Mouse (Mus musculus): ENCODE results near the gene Eef1a2. TPM values are rescaled to one million over a fixed set of nuclear protein-coding genes. Genes with fewer than 3 reads are reported as not detected.
"Not testable (repeated sequence)": the region's sequence is repeated elsewhere in the genome, so short reads cannot be mapped to it uniquely, and the experiment has no call there.

Gene Eef1a2
- total RNA-seq (2021) = 1,000 to 10,000 TPM; 1,080 to 1,201 TPM

DNA sequence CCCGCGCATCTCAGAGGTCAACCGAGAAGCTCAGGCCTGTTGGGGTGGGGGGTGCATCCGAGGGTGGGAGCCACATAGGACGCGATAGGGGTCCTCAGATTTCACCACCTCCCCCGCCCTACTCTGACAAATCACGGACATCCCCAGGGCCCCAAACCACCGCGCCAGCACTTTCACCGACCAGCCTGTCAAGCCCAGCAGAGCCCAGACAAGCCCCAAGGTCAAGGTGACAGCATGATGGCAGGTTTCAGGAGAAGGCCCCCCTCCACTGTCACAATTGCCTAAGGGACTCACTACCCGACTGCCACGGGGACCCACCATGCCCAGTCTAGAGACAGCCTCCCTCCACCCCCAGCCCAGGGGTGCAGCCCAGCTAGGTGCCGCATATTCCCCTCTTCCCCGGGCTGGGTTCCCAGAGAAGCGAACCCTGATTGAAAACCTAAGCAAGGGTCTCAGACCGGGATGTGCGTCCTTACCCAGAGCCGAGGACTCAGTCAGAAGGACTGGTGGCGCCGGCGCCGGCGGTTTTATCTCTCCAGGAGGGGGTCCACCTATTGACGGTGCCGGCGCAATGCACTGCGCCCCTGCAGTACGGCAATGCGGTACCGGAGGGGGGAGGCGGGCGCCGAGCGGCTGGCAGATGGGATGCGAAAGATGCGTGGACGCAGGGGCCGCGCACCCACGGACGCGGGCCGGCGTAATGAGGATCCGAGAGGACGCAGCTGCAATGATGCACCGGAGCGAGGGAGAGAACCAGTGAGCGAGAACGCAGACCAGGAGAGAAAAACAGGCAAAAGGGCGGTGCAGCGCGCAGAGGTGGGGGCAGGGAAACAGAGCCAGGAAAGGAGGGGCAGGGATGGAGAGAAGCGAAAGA lies at the start of gene Eef1a2:
Gene Eef1a2, minus strand, starts transcription at position 767 of the 874 bp plus-strand sequence.
- DNase-seq (ENCODE audit: extremely low spot score in 1 of 2, low spot score in 1 of 2) = peak; percentile 68 to 84

- DNase-seq (ENCODE audit: extremely low spot score in 1 of 2, low spot score in 1 of 2) = no peak
These were observed 49.3 kb upstream of the Eef1a2 start for GRCm38 (mm10) chr2:181206118-181206517.

- no peak for DNase-seq (ENCODE audit: extremely low spot score in 1 of 2, low spot score in 1 of 2)
These were observed 48.9 kb upstream of the Eef1a2 start for GRCm38 (mm10) chr2:181205678-181206077.

DNA sequence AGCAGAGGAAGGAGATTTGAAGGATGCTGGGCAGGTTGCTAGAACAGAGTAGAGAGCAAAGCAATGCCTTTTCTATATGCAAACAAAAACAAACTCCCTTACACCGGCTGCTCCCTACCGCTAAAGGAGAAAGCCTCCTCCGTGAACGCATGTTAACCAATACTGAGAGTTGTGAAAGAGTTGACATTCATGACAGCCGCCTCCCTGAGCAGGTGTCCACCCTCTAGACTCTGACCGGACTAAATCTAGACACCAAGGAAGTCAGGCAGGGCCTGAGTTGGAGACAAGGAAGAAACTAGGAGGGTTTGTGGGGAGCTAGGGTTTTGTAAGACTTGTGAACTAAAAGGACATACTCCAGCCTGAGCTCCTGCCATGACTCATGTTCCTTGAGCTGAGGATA lies 46.1 kb upstream of the Eef1a2 start:
- no peak for DNase-seq (ENCODE audit: extremely low spot score in 1 of 2, low spot score in 1 of 2)

DNA sequence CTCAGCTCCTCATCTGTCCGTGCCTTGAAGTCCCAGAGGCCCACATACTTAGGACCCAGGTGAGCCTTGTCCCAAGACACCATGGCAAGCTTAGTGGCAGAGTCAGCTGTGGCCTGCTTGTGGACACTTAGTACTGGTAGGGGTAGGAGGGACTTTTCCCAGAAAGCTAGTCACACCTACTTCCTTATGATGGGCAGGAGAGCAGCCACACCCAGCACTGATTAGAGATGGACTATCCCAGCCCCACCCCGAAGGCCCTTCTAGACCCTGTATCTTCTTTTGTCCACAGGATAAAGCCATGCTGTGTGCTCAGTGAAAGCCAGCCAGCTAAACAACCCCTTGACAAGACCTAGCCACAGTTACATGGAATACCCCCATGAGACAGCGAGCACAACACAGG lies 45.6 kb upstream of the Eef1a2 start, which contains the start of gene Ptk6:
Gene Ptk6, minus strand, starts transcription at position 368 of the 400 bp plus-strand sequence.
- no peak for DNase-seq (ENCODE audit: extremely low spot score in 1 of 2, low spot score in 1 of 2)

- no peak for DNase-seq (ENCODE audit: extremely low spot score in 1 of 2, low spot score in 1 of 2)
These were observed 44.8 kb upstream of the Eef1a2 start for GRCm38 (mm10) chr2:181201606-181202005.

GRCm38 (mm10) chr2:181196628-181197300 lies 40.0 kb upstream of the Eef1a2 start:
- DNase-seq (ENCODE audit: extremely low spot score in 1 of 2, low spot score in 1 of 2) = no peak

DNA sequence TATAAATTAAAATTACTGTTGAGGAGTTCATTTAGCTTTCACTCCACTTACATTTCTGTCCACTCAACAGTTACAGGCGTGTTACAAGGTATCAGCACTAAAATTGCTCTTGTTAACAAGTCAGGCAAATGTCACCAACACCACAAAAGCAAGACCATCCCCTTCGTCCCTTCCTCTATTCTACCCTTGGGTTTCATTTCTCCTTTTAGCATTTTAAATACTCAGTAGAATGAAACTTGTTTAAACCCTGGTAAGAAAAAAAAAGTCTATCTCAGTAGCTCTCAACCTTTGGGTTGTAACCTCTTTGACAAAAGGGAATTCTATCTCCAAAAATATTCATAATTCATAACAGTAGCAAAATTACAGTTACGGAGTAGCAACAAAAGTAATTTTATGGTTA lies 36.2 kb upstream of the Eef1a2 start:
- no peak for DNase-seq (ENCODE audit: extremely low spot score in 1 of 2, low spot score in 1 of 2)

GRCm38 (mm10) chr2:181191936-181192335 lies 35.1 kb upstream of the Eef1a2 start:
- no peak for DNase-seq (ENCODE audit: extremely low spot score in 1 of 2, low spot score in 1 of 2)

DNA sequence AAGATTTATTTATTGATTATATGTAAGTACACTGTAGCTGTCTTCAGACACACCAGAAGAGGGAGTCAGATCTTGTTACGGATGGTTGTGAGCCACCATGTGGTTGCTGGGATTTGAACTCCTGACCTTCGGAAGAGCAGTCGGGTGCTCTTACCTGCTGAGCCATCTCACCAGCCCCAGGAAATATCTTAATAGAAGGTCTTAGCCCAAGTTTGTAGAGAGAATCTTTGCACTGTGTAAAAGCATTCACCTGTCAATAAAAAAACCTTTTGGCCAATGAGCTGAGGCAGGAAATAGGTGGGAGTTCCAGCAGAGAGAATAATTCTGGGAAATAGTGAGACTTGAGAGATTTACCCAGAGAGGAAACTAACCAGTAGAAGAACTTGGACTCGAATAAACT lies 34.6 kb upstream of the Eef1a2 start:
- not testable (repeated sequence) for DNase-seq (ENCODE audit: extremely low spot score in 1 of 2, low spot score in 1 of 2)

GRCm38 (mm10) chr2:181189321-181189720 lies 32.5 kb upstream of the Eef1a2 start:
- no peak for DNase-seq (ENCODE audit: extremely low spot score in 1 of 2, low spot score in 1 of 2)

- no peak for DNase-seq (ENCODE audit: extremely low spot score in 1 of 2, low spot score in 1 of 2)
These were observed 31.9 kb upstream of the Eef1a2 start for GRCm38 (mm10) chr2:181188681-181189080.

GRCm38 (mm10) chr2:181187121-181188000 lies 30.5 kb upstream of the Eef1a2 start, which contains the start of gene Ppdpf:
Gene Ppdpf, plus strand, starts transcription at chr2:181187247.
- DNase-seq (ENCODE audit: extremely low spot score in 1 of 2, low spot score in 1 of 2) = peak; percentile 77 to 87

DNA sequence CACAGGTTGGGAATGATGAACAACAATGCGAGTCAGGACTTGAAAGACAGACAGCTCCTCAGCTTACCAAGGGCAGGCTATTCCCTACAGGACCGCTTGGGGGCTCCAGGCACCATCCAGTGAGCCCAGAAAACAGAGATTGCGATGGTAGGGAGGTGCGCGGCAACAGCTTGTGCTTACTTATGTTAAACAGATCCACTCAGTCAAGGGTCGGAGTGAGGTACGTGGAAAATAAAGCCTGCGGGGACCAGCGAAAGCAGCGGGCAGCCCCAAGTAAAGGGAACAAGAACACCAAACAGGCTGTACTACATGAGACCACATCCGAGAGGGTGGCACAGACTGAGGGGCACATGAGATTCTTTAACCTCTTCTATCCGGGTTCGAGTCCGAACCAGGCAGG lies 29.8 kb upstream of the Eef1a2 start:
- peak; percentile 74 to 87 for DNase-seq (ENCODE audit: extremely low spot score in 1 of 2, low spot score in 1 of 2)

GRCm38 (mm10) chr2:181180898-181181297 lies 24.1 kb upstream of the Eef1a2 start:
- no peak for DNase-seq (ENCODE audit: extremely low spot score in 1 of 2, low spot score in 1 of 2)

- DNase-seq (ENCODE audit: extremely low spot score in 1 of 2, low spot score in 1 of 2) = no peak
These were observed 21.7 kb upstream of the Eef1a2 start for GRCm38 (mm10) chr2:181178471-181178870.

DNA sequence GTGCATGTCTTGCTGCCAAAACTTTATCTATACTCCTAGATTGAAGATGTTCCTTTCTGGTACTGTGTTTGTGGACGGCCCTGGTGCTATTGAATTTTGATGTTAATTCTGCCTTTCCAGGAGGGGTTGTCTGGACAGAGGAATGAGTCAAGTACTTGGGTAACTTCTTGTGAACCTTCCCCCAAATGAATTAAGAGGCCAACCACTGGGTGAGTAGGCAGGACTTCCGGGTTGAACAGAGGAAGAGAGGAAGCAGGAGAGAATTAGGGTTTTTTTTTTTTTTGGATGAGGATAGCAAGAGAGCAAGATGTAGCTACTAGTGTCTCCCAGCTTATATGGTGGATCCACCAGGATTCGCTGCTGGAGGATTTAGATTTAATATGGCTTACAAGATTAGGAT lies 21.2 kb upstream of the Eef1a2 start:
- DNase-seq (ENCODE audit: extremely low spot score in 1 of 2, low spot score in 1 of 2) = no peak

GRCm38 (mm10) chr2:181174646-181175045 lies 17.8 kb upstream of the Eef1a2 start:
- no peak for DNase-seq (ENCODE audit: extremely low spot score in 1 of 2, low spot score in 1 of 2)

- no peak for DNase-seq (ENCODE audit: extremely low spot score in 1 of 2, low spot score in 1 of 2)
These were observed 9.7 kb upstream of the Eef1a2 start for GRCm38 (mm10) chr2:181166469-181166868.

DNA sequence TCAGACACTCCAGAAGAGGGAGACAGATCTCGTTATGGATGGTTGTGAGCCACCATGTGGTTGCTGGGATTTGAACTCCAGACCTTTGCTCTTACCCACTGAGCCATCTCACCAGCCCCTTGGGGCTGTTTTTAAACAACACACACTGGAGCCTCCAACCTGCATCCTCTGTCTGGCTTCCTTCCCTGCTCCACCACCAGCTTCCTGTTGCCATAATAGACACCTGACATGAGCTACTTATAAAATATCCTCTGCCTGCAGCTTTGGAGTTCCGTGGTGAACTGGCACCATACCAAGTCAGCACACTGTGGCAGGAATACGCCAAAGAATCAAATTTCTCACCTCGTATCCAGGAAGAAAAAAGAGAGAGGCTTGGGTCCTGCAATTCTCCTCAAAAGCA lies 4.0 kb upstream of the Eef1a2 start:
- no peak for DNase-seq (ENCODE audit: extremely low spot score in 1 of 2, low spot score in 1 of 2)

- DNase-seq (ENCODE audit: extremely low spot score in 1 of 2, low spot score in 1 of 2) = peak in 1 of 2 experiments; percentile 50
These were observed 3.0 kb upstream of the Eef1a2 start for GRCm38 (mm10) chr2:181159771-181160170.
